Mouse (Mus musculus) thymus, postnatal 25 days (tissue): Measurements from ENCODE around the gene Tas2r121.
"Not testable (repeated sequence)": the region's sequence is repeated elsewhere in the genome, so short reads cannot be mapped to it uniquely, and the experiment has no call there.

Source experiments
- DNase-seq: peaks from one replicate; pipeline ENCODE4 v3.0.0; 2022

Tas2r121 gene

DNA sequence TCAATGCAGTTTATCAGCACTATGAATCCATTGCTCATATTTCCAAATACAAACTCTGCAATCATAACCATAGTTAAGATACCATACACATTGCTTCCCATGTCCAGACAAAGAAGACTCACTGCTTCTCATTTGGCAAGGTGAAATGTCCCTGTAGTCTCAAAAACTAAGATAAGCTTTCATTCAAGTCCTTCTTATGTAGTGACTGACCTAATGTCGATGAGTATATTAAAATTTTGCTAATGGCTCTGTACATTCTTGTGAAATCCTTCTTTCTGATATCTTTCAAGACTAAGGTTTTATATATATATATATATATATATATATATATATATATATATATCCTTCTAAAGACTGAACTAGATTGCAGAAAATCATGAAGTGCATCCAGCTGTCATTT lies at the start of gene Tas2r121:
Gene Tas2r121, minus strand, starts transcription at position 101 of the 400 bp plus-strand sequence.
- no peak for DNase-seq

DNA sequence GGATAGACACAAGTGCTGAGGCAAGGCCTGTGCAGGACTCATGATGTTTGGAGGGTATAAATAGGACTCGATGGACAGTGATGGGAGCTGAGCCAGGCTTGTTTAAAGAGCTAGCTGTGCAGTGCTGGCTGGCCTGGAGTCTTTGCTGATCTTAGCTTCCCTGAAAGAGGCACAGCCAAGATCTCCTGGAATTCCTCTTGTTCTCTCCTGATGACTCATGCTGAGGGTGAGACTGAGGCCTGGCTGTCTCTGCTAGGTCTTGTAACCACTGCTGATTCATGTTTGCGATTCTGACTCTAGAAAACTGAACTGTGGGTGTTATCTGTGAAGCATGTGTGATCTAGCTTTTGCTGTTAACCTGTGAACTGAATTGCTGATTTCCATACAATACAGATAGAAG lies 49.4 kb upstream of the Tas2r121 start:
- no peak for DNase-seq

DNA sequence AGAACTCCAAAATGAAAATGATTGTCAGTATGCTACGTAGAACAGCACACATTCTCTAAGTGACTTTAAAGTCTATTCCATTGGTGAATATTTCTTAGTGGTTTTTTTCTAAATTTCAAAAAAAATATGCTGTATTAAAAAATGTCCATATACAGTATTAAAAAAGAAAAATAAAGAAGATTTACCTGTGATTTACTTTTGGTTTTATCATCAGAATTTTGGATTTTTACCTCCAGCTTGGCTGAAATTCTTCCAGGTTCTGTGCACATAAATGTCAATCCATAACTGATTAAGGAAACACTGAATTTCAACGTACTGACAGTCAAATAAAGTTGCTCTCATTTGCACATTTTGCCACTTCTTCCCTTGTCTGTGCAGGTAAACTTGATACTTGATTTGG lies 37.1 kb upstream of the Tas2r121 start, which contains the start of gene Tas2r115:
Gene Tas2r115, minus strand, starts transcription at position 101 of the 400 bp plus-strand sequence.
- no peak for DNase-seq

DNA sequence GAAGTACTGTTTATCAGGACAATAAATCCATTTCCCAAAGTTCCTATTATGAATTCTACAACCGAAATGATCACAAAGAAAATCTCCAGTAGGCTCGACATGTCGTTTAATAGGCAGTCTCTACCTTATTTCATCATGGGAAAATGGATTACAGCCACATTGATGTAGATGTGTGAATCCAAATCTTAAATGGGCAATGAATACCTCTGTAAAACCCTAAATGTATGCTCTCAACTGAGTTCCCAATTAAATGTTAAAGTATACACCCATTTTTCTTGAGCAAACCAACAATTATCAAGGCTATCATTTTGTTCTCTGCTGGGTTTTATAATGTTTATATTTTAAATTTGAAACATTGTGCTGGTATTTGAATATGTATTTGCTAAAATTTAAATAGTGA lies 11.0 kb upstream of the Tas2r121 start, which contains the start of gene Tas2r122:
Gene Tas2r122, minus strand, starts transcription at position 101 of the 400 bp plus-strand sequence.
- no peak for DNase-seq

DNA sequence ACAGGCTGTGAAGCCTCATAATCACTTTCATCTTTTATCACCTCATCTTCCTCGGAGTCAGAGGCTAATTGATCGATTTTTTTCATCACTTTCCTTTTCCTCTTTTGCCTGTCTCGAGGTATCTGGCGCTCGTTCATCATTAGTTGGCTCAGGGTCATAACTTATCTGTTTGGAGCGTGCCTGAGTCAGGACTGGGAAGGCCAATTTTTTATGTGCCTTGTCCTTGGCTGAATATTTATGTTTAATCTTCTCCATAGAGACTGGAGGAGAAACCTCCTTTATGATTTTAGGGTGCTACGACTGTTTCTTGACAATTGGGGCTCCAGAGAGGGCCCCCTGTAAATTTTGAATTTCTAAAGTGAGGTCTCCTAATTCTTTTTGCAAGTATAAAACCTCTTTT lies 9.2 kb downstream of the Tas2r121 start:
- not testable (repeated sequence) for DNase-seq

DNA sequence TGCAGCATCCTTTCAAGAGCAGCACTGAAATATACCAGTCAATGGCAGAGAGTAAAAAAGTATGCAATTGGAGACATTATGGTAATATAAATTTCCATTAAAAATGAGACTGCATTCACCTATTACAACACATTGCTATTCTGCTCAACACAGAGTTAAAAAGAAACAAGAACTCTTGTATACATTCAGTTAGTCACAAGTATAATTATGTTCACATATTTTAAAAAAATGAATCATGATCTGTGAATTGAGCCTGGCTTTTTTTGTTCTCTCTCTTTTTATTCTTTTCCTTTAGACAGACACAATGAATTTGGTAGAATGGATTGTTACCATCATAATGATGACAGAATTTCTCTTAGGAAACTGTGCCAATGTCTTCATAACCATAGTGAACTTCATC lies 44.2 kb downstream of the Tas2r121 start, which contains the start of gene Tas2r120:
Gene Tas2r120, plus strand, starts transcription at position 301 of the 400 bp plus-strand sequence.
- DNase-seq = no peak

DNA sequence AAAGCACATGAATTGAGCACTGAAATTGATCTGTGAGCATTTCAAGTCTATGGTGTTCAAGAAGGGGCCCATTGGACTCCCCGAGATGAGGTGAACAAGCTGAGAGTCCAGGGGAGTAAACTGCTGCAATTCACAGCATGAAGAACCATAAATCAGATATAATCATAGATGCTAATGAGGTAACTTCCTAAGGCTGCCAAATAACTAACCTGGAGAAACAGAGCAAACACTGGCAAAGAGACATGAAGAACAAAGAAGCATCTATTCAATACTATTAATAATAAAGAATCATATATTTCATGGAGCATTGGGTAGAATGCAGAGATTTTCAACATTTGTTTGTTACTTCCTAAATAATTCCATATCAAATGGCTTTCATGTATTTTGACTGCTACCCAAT lies 49.4 kb downstream of the Tas2r121 start, which contains the start of gene A630073D07Rik:
Gene A630073D07Rik, minus strand, starts transcription at position 101 of the 400 bp plus-strand sequence.
- no peak for DNase-seq
